Mouse (Mus musculus): ENCODE data around the gene Nkx6-2. TPM values are rescaled to one million over a fixed set of nuclear protein-coding genes. Genes with fewer than 3 reads are reported as not detected.
A peak's percentile ranks its signal among the peaks of the same experiment; 100 is the strongest.

Nkx6-2 gene
- total RNA-seq (2014; rRNA removed; ENCODE audit: low replicate concordance) (not detected in 2 replicates), polyA plus RNA-seq (2015; fragmentation: Nextera tagmentation; extraction: Ambion mirVana) (0.19 TPM in 1 of 2 replicates, not detected in the other)

- H3K9ac ChIP-seq (replicated peaks; ENCODE audit: low read depth, low read length), result no peak within 1 kb of the TSS
- no peak for DNase-seq (ENCODE audit: low spot score)
Observed at GRCm38 (mm10) chr7:139582595-139582994, at the start of gene Nkx6-2. TSS of gene Nkx6-2 (minus strand) at chr7:139582797.

GRCm38 (mm10) chr7:139625156-139625555 lies 42.6 kb upstream of the Nkx6-2 start:
- TF ChIP-seq EP300 (IDR thresholded peaks at IDR 0.05; ENCODE audit: low read depth), result no peak
- no peak for TF ChIP-seq CTCF (IDR thresholded peaks at IDR 0.05; ENCODE audit: low read depth)
- Histone ChIP-seq H3K9ac (replicated peaks; ENCODE audit: low read depth, low read length) (no peak overlapping the region), H3K4me1 (ENCODE audit: control insufficient read depth, insufficient read depth) (no peaks in the 10 kb centered on the region), H3K27me3 (ENCODE audit: control insufficient read depth, insufficient read depth, low read length) (no peaks in the 10 kb centered on the region), H3K4me2 (ENCODE audit: low read depth, low read length) (no peak overlapping the region), H3K4me3 (ENCODE audit: low read depth, low read length) (no peak overlapping the region), H3K36me3 (replicated peaks; ENCODE audit: control insufficient read depth, insufficient read depth, low read length) (no peaks in the 10 kb centered on the region), H3K9me3 (replicated peaks; ENCODE audit: control insufficient read depth, low read length) (no peaks in the 10 kb centered on the region), H3K27ac (ENCODE audit: low read depth) (no peak overlapping the region)
- 73% methylated on average over 9 of the region's 9 CpGs for WGBS
- no peak for ATAC-seq (ENCODE audit: insufficient read depth, low read depth)
- no peak for DNase-seq (ENCODE audit: low spot score)

More at GRCm38 (mm10) chr7:139582595-139582994, at the start of gene Nkx6-2:
- Histone ChIP-seq H3K4me1 (ENCODE audit: control insufficient read depth, insufficient read depth) (peaks cover 18% of the 10 kb centered on the region), H3K4me2 (ENCODE audit: low read depth, low read length) (peak within 1 kb of the TSS; percentile 61), H3K9me3 (replicated peaks; ENCODE audit: control insufficient read depth, low read length) (no peaks in the 10 kb centered on the region), H3K4me3 (ENCODE audit: low read depth, low read length) (peak within 1 kb of the TSS; percentile 47), H3K27ac (ENCODE audit: low read depth) (no peak within 1 kb of the TSS), H3K27me3 (ENCODE audit: control insufficient read depth, insufficient read depth, low read length) (peaks cover 88% of the 10 kb centered on the region), H3K36me3 (replicated peaks; ENCODE audit: control insufficient read depth, insufficient read depth, low read length) (peaks cover 25% of the 10 kb centered on the region)
- TF ChIP-seq CTCF (IDR thresholded peaks at IDR 0.05; ENCODE audit: low read depth) (no peak), EP300 (IDR thresholded peaks at IDR 0.05; ENCODE audit: low read depth) (no peak)
- 1% methylated on average over 55 of the region's 56 CpGs for WGBS
- peak; percentile 47; the same call in 1 of the 2 replicates for ATAC-seq (ENCODE audit: insufficient read depth, low read depth)

- H3K4me1 ChIP-seq (ENCODE audit: control insufficient read depth, insufficient read depth), result no peaks in the 10 kb centered on the region
- no peak overlapping the region for H3K4me2 ChIP-seq (ENCODE audit: low read depth, low read length)
- ATAC-seq (ENCODE audit: insufficient read depth, low read depth) (no peak), DNase-seq (ENCODE audit: low spot score) (no peak)
- WGBS, result 70% methylated on average over 13 of the region's 13 CpGs
- H3K27me3 ChIP-seq (ENCODE audit: control insufficient read depth, insufficient read depth, low read length), result no peaks in the 10 kb centered on the region
- no peak overlapping the region for H3K9ac ChIP-seq (replicated peaks; ENCODE audit: low read depth, low read length)
- no peak overlapping the region for H3K4me3 ChIP-seq (ENCODE audit: low read depth, low read length)
- no peak overlapping the region for H3K27ac ChIP-seq (ENCODE audit: low read depth)
- TF ChIP-seq EP300 (IDR thresholded peaks at IDR 0.05; ENCODE audit: low read depth) (no peak), CTCF (IDR thresholded peaks at IDR 0.05; ENCODE audit: low read depth) (no peak)
- no peaks in the 10 kb centered on the region for H3K36me3 ChIP-seq (replicated peaks; ENCODE audit: control insufficient read depth, insufficient read depth, low read length)
- no peaks in the 10 kb centered on the region for H3K9me3 ChIP-seq (replicated peaks; ENCODE audit: control insufficient read depth, low read length)
Observed at GRCm38 (mm10) chr7:139622568-139622967, 40.0 kb upstream of the Nkx6-2 start.

- WGBS, result 53% methylated on average over 12 of the region's 12 CpGs
- Histone ChIP-seq H3K4me3 (ENCODE audit: low read depth, low read length) (no peak overlapping the region), H3K27me3 (ENCODE audit: control insufficient read depth, insufficient read depth, low read length) (0 out of 2 replicates have a peak, but pooled peaks cover 4% of the 10 kb centered on the region), H3K9ac (replicated peaks; ENCODE audit: low read depth, low read length) (no peak overlapping the region), H3K36me3 (replicated peaks; ENCODE audit: control insufficient read depth, insufficient read depth, low read length) (no peaks in the 10 kb centered on the region), H3K27ac (ENCODE audit: low read depth) (no peak overlapping the region), H3K4me1 (ENCODE audit: control insufficient read depth, insufficient read depth) (no peaks in the 10 kb centered on the region), H3K9me3 (replicated peaks; ENCODE audit: control insufficient read depth, low read length) (no peaks in the 10 kb centered on the region), H3K4me2 (ENCODE audit: low read depth, low read length) (no peak overlapping the region)
- TF ChIP-seq EP300 (IDR thresholded peaks at IDR 0.05; ENCODE audit: low read depth) (no peak), CTCF (IDR thresholded peaks at IDR 0.05; ENCODE audit: low read depth) (peak; percentile 78)
- peak; percentile 45 for DNase-seq (ENCODE audit: low spot score)
- peak; percentile 39; the same call in 1 of the 2 replicates for ATAC-seq (ENCODE audit: insufficient read depth, low read depth)
Observed at GRCm38 (mm10) chr7:139615767-139616766, 33.5 kb upstream of the Nkx6-2 start.

GRCm38 (mm10) chr7:139610328-139610727 lies 27.7 kb upstream of the Nkx6-2 start:
- ATAC-seq (ENCODE audit: insufficient read depth, low read depth) (no peak), DNase-seq (ENCODE audit: low spot score) (no peak)
- TF ChIP-seq CTCF (IDR thresholded peaks at IDR 0.05; ENCODE audit: low read depth) (no peak), EP300 (IDR thresholded peaks at IDR 0.05; ENCODE audit: low read depth) (no peak)
- Histone ChIP-seq H3K4me2 (ENCODE audit: low read depth, low read length) (no peak overlapping the region), H3K9me3 (replicated peaks; ENCODE audit: control insufficient read depth, low read length) (no peaks in the 10 kb centered on the region), H3K4me1 (ENCODE audit: control insufficient read depth, insufficient read depth) (no peaks in the 10 kb centered on the region), H3K4me3 (ENCODE audit: low read depth, low read length) (no peak overlapping the region), H3K27ac (ENCODE audit: low read depth) (no peak overlapping the region), H3K36me3 (replicated peaks; ENCODE audit: control insufficient read depth, insufficient read depth, low read length) (no peaks in the 10 kb centered on the region), H3K9ac (replicated peaks; ENCODE audit: low read depth, low read length) (no peak overlapping the region), H3K27me3 (ENCODE audit: control insufficient read depth, insufficient read depth, low read length) (0 out of 2 replicates have a peak, but pooled peaks cover 10% of the 10 kb centered on the region)
- WGBS, result 76% methylated on average over 2 of the region's 2 CpGs
